Mouse (Mus musculus) G1E (cell line): ENCODE data around the gene Cdk5rap2.

Experiments used
- CTCF ChIP-seq: IDR thresholded peaks from 2 replicates; pipeline ENCODE4 v1.5.1; 2012; ENCODE audit warnings: low read depth, low read length, inconsistent platforms, mixed read lengths
- GATA1 ChIP-seq: IDR thresholded peaks from 2 replicates; pipeline ENCODE4 v1.6.1; 2012; ENCODE audit warnings: borderline replicate concordance, low read length, inconsistent platforms, mixed read lengths
- GATA2 ChIP-seq: IDR thresholded peaks from 2 replicates; pipeline ENCODE4 v1.6.1; 2012; ENCODE audit warnings: low read depth, low read length, inconsistent platforms, borderline replicate concordance
- TAL1 ChIP-seq: conservative IDR thresholded peaks from 2 replicates; pipeline ENCODE4 v1.6.1; 2012; ENCODE audit warnings: low read depth, low read length, inconsistent platforms, mixed read lengths

- TF ChIP-seq CTCF, result no peak
- TF ChIP-seq GATA1, result no peak
- no peak for TF ChIP-seq TAL1
- TF ChIP-seq GATA2, result no peak
Measured at GRCm38 (mm10) chr4:70303870-70304269, 106.4 kb downstream of the Cdk5rap2 start.
